Mouse (Mus musculus) thymus, adult 2 months (tissue): ENCODE results near the gene Shc3. TPM values are rescaled to one million over a fixed set of nuclear protein-coding genes. Genes with fewer than 3 reads are reported as not detected.

Source experiments
- DNase-seq: peaks from one replicate; pipeline ENCODE4 v3.0.0; 2021
- H3K27ac ChIP-seq: fragments of 200-500 bp; 2 replicates; pipeline ENCODE4 v1.5.1; 2012; ENCODE audit warnings: low read length, control low read depth; ENCODE audit not compliant: control insufficient read depth, insufficient read depth
- H3K27me3 ChIP-seq: fragments of 200-500 bp; 2 replicates; pipeline ENCODE4 v1.6.1; 2012; ENCODE audit warnings: mild to moderate bottlenecking, low read length, moderate library complexity, mixed read lengths; ENCODE audit not compliant: control insufficient read depth, insufficient read depth
- H3K36me3 ChIP-seq: fragments of 200-500 bp; 2 replicates; pipeline ENCODE4 v1.6.1; 2012; ENCODE audit warnings: mild to moderate bottlenecking, low read length, moderate library complexity; ENCODE audit not compliant: control insufficient read depth, insufficient read depth
- H3K4me1 ChIP-seq: fragments of 200-500 bp; replicated peaks from 2 replicates; pipeline ENCODE4 v1.6.1; 2012; ENCODE audit warnings: low read length; ENCODE audit not compliant: control insufficient read depth, insufficient read depth
- H3K4me3 ChIP-seq: fragments of 200-500 bp; 2 replicates; pipeline ENCODE4 v1.5.1; 2012; ENCODE audit warnings: mild to moderate bottlenecking, low read length, control low read depth, moderate library complexity; ENCODE audit not compliant: control insufficient read depth, insufficient read depth
- CTCF ChIP-seq: fragments of 200-500 bp; IDR thresholded peaks from 2 replicates; pipeline ENCODE4 v1.5.1; 2012; ENCODE audit warnings: mild to moderate bottlenecking, control low read depth, low read length, moderate library complexity, borderline replicate concordance; ENCODE audit not compliant: control insufficient read depth, poor library complexity, insufficient read depth; ENCODE audit errors: extremely low read depth
- POLR2A ChIP-seq: fragments of 200-500 bp; IDR thresholded peaks from 2 replicates; pipeline ENCODE4 v1.6.1; 2012; ENCODE audit warnings: mild to moderate bottlenecking, low read length, control low read depth, moderate library complexity; ENCODE audit not compliant: control insufficient read depth, poor library complexity, insufficient read depth; ENCODE audit errors: extremely low read depth
- WGBS: fragments of 180-500 bp; shearing (Covaris S2); methylation state at CpG from one replicate; pipeline ENCODE4 v1.1.7; 2018; 5-methylcytosine and 5-hydroxymethylcytosine counted together
- polyA plus RNA-seq: library from polyadenylated mRNA; depleted of rRNA; stranded (reverse); fragments of >200 nt; gene quantifications from 2 replicates; pipeline ENCODE4 v1.2.3, GENCODE M21; 2012

Gene Shc3
- polyA plus RNA-seq, 1 experiment: 0.69 TPM

- no peak for TF ChIP-seq POLR2A
- no peak for TF ChIP-seq CTCF
- 89% methylated on average over 14 of the region's 14 CpGs for WGBS
- no peaks in the 10 kb centered on the region for H3K36me3 ChIP-seq
Measured at GRCm38 (mm10) chr13:51437105-51438085, 131.8 kb downstream of the Shc3 start.

GRCm38 (mm10) chr13:51435146-51435545 is 134.1 kb downstream of the Shc3 start:
- WGBS: 78% methylated on average over 2 of the region's 2 CpGs
- DNase-seq: no peak
- TF ChIP-seq CTCF: no peak
- TF ChIP-seq POLR2A: no peak

More at GRCm38 (mm10) chr13:51437105-51438085, 131.8 kb downstream of the Shc3 start:
- Histone ChIP-seq H3K4me1 (no peaks in the 10 kb centered on the region), H3K27ac (no peak overlapping the region), H3K27me3 (no peaks in the 10 kb centered on the region), H3K4me3 (no peak overlapping the region)
- no peak for DNase-seq

GRCm38 (mm10) chr13:51434460-51434859 is 134.8 kb downstream of the Shc3 start:
- 61% methylated on average over 2 of the region's 2 CpGs for WGBS
- Histone ChIP-seq H3K4me1 (no peaks in the 10 kb centered on the region), H3K36me3 (no peaks in the 10 kb centered on the region), H3K4me3 (no peak overlapping the region), H3K27me3 (no peaks in the 10 kb centered on the region), H3K27ac (no peak overlapping the region)
- no peak for TF ChIP-seq CTCF
- TF ChIP-seq POLR2A: no peak
- DNase-seq: no peak

More at GRCm38 (mm10) chr13:51435146-51435545, 134.1 kb downstream of the Shc3 start:
- Histone ChIP-seq H3K27me3 (no peaks in the 10 kb centered on the region), H3K27ac (no peak overlapping the region), H3K4me1 (no peaks in the 10 kb centered on the region), H3K4me3 (no peak overlapping the region), H3K36me3 (no peaks in the 10 kb centered on the region)

GRCm38 (mm10) chr13:51433371-51433770 is 135.8 kb downstream of the Shc3 start:
- Histone ChIP-seq H3K4me1 (no peaks in the 10 kb centered on the region), H3K27me3 (no peaks in the 10 kb centered on the region), H3K4me3 (no peak overlapping the region), H3K36me3 (no peaks in the 10 kb centered on the region), H3K27ac (no peak overlapping the region)
- DNase-seq: no peak
- TF ChIP-seq POLR2A: no peak
- no peak for TF ChIP-seq CTCF
- 14% methylated on average over 3 of the region's 3 CpGs for WGBS

GRCm38 (mm10) chr13:51425662-51426443 is 143.4 kb downstream of the Shc3 start:
- H3K36me3 ChIP-seq: no peaks in the 10 kb centered on the region
- WGBS: 95% methylated on average over 4 of the region's 4 CpGs
- H3K27ac ChIP-seq: no peak overlapping the region
- DNase-seq: no peak
- H3K27me3 ChIP-seq: no peaks in the 10 kb centered on the region
- TF ChIP-seq CTCF: no peak
- no peak for TF ChIP-seq POLR2A
- no peaks in the 10 kb centered on the region for H3K4me1 ChIP-seq
- no peak overlapping the region for H3K4me3 ChIP-seq

- TF ChIP-seq CTCF (no peak; the same call in 1 of the 2 replicates), POLR2A (no peak)
- peak; percentile 45 for DNase-seq
- Histone ChIP-seq H3K36me3 (no peaks in the 10 kb centered on the region), H3K4me3 (no peak overlapping the region), H3K27ac (no peak overlapping the region), H3K4me1 (no peaks in the 10 kb centered on the region), H3K27me3 (no peaks in the 10 kb centered on the region)
- WGBS: 24% methylated on average over 5 of the region's 5 CpGs
Measured at GRCm38 (mm10) chr13:51424647-51425046, 144.6 kb downstream of the Shc3 start.
